Mouse (Mus musculus): Measurements from ENCODE around the gene Ddb2. TPM values are rescaled to one million over a fixed set of nuclear protein-coding genes. Genes with fewer than 3 reads are reported as not detected.

Ddb2 gene
- polyA plus RNA-seq, 1 experiment from 2014 or later = 5.5 TPM

DNA sequence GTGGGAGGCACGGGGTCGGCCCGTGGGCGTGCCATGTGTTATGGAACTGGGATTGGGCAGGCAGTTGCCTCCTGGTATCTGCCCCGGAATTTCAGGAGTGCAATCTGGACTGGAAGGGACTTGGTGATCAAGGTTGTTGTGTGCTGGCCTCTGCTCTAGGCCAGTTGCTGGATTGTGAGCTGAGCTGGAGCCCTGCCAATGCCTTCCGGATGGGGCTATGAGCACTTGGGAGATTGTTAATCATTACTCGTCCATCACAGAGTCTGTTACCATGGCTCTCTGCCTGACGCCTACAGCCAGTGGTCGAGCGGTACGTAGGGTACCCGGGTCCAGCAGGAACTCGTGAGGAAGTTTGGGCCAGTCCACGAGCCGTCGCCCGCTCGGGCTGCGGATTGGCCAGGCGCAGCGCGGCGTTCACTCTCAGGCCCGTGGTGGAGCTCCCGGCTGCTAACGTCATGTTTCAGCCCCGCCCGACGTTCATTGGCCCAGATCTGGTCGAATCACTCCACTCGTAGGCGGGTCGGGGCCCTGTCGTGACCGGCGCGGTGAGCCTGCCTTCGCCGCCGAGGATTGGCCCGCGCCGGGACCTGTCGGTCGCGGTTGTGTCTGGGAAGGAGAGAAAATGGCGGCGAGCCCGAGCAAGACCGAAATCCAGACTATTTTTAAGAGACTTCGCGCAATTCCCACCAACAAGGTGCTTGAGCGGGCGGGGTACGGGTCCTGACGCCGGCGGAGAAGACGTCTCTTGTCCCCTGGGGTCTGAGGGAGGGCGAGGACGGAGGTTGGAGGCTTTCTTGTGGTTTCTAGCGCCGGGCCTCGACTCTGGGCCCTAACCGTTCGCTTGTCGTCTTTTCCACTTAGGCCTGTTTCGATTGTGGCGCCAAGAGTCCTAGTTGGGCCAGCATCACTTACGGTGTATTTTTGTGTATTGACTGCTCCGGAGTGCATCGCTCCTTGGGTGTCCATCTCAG is 28.2 kb upstream of the Ddb2 start, which contains the start of gene Arfgap2:
Gene Arfgap2 (plus strand): TSS at position 264 of the 971 bp plus-strand sequence.
- Histone ChIP-seq H3K4me3 (replicated peaks) (peak within 1 kb of the TSS; percentile 93), H3K9me3 (replicated peaks) (no peaks in the 10 kb centered on the region), H3K9ac (peak within 1 kb of the TSS; percentile 95), H3K4me2 (peak within 1 kb of the TSS; percentile 87), H3K27ac (peak within 1 kb of the TSS; percentile 95), H3K27me3 (peaks cover 4% of the 10 kb centered on the region; the same call in 1 of the 2 replicates), H3K36me3 (peaks cover 49% of the 10 kb centered on the region), H3K4me1 (replicated peaks) (peaks cover 46% of the 10 kb centered on the region)
- ATAC-seq (ENCODE audit: low read depth) = peak; percentile 97
- WGBS (ENCODE audit: insufficient replicate concordance) = 3% methylated on average over 72 of the region's 72 CpGs
- DNase-seq = peak; percentile 97

GRCm38 (mm10) chr2:91263692-91264660 is 27.2 kb upstream of the Ddb2 start:
- peak overlapping the region; percentile 74 for H3K9ac ChIP-seq
- H3K9me3 ChIP-seq (replicated peaks) = no peaks in the 10 kb centered on the region
- H3K4me1 ChIP-seq (replicated peaks) = peaks cover 37% of the 10 kb centered on the region
- peaks cover 39% of the 10 kb centered on the region for H3K36me3 ChIP-seq
- H3K4me2 ChIP-seq = peak overlapping the region; percentile 77
- H3K4me3 ChIP-seq (replicated peaks) = peak overlapping the region; percentile 93
- peaks cover 14% of the 10 kb centered on the region for H3K27me3 ChIP-seq
- ATAC-seq (ENCODE audit: low read depth) (no peak), DNase-seq (no peak)
- 82% methylated on average over 17 of the region's 17 CpGs for WGBS (ENCODE audit: insufficient replicate concordance)
- peak overlapping the region; percentile 80 for H3K27ac ChIP-seq

DNA sequence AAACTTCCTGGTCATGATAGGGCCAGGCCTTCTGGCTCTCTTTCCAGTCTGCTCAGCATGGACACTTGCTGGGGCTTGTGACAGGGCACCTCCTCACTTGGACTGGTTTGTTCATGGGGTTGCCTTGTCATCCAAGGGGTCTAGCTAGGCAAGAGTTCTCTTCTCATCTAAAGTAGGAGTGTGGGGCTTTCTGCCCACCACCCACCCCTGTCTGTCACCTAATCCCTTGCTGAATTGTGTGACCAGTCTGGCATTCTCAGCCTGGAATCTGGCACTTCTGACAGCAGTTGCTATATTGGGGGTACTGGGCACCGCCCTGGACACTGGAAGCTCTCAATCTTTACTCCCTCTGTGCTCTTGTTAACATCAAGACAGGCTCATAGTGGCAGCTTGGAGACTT is 22.7 kb upstream of the Ddb2 start:
- peaks cover 12% of the 10 kb centered on the region for H3K36me3 ChIP-seq
- H3K4me3 ChIP-seq (replicated peaks) = no peak overlapping the region
- WGBS (ENCODE audit: insufficient replicate concordance) = 81% methylated on average over 1 of the region's 1 CpGs
- DNase-seq (no peak), ATAC-seq (ENCODE audit: low read depth) (no peak)
- H3K4me1 ChIP-seq (replicated peaks) = peaks cover 31% of the 10 kb centered on the region
- H3K4me2 ChIP-seq = no peak overlapping the region
- H3K9me3 ChIP-seq (replicated peaks) = no peaks in the 10 kb centered on the region
- no peak overlapping the region for H3K9ac ChIP-seq
- H3K27me3 ChIP-seq = peaks cover 59% of the 10 kb centered on the region
- no peak overlapping the region for H3K27ac ChIP-seq

DNA sequence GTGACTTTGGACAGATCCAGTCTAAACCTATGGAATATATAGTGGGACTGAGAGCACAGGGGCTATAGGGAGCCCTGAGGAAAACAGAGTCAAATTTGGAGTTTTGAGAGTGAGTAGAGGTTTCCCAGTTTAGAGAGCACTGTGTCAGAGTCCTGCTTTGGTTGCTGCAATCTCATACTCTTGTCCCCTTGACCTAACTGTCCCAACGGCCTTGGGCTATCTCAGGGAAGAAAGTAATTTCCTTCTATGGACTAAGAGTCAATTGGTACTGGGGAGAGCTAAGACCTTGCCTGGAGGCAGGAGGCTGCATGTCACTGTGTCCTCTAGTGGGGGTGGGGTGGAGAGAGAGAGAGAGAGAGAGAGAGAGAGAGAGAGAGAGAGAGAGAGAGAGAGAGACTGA is 22.0 kb upstream of the Ddb2 start:
- H3K9ac ChIP-seq = no peak overlapping the region
- H3K27me3 ChIP-seq = peaks cover 66% of the 10 kb centered on the region
- WGBS (ENCODE audit: insufficient replicate concordance) = 23% methylated on average over 1 of the region's 1 CpGs
- peak overlapping the region; percentile 56; the same call in 1 of the 2 replicates for H3K4me2 ChIP-seq
- peaks cover 24% of the 10 kb centered on the region for H3K4me1 ChIP-seq (replicated peaks)
- DNase-seq (no peak), ATAC-seq (ENCODE audit: low read depth) (no peak)
- H3K36me3 ChIP-seq = peaks cover 12% of the 10 kb centered on the region
- H3K9me3 ChIP-seq (replicated peaks) = no peaks in the 10 kb centered on the region
- H3K4me3 ChIP-seq (replicated peaks) = no peak overlapping the region
- no peak overlapping the region for H3K27ac ChIP-seq

DNA sequence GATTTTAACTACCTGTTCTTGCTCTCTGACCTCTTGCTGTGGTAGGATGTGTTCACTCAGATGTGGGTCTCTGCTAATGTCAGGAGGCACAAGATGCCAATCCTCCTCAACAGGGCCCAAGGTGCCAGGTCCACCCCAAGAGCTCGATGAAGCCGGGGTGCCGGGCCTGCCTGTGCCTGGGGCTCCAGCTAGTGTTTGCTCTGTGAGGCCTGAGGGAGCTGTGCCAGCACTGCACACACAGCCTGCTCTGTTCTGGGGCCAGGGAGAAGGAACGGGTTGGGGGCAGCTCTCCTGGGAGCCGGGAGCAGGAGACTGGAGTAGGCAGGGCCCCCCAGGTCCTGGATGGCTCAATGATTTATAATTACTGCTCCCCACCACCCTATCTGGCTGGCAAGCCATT is 21.3 kb upstream of the Ddb2 start:
- 68% methylated on average over 5 of the region's 5 CpGs for WGBS (ENCODE audit: insufficient replicate concordance)
- Histone ChIP-seq H3K36me3 (peaks cover 12% of the 10 kb centered on the region), H3K4me1 (replicated peaks) (peaks cover 21% of the 10 kb centered on the region), H3K4me2 (peak overlapping the region; percentile 56), H3K9me3 (replicated peaks) (no peaks in the 10 kb centered on the region), H3K27ac (0 out of 2 replicates have a peak overlapping the region, but pooled peaks have one; percentile 9), H3K9ac (peak overlapping the region; percentile 37), H3K4me3 (replicated peaks) (peak overlapping the region; percentile 50), H3K27me3 (peaks cover 73% of the 10 kb centered on the region)
- ATAC-seq (ENCODE audit: low read depth) = no peak
- no peak for DNase-seq

DNA sequence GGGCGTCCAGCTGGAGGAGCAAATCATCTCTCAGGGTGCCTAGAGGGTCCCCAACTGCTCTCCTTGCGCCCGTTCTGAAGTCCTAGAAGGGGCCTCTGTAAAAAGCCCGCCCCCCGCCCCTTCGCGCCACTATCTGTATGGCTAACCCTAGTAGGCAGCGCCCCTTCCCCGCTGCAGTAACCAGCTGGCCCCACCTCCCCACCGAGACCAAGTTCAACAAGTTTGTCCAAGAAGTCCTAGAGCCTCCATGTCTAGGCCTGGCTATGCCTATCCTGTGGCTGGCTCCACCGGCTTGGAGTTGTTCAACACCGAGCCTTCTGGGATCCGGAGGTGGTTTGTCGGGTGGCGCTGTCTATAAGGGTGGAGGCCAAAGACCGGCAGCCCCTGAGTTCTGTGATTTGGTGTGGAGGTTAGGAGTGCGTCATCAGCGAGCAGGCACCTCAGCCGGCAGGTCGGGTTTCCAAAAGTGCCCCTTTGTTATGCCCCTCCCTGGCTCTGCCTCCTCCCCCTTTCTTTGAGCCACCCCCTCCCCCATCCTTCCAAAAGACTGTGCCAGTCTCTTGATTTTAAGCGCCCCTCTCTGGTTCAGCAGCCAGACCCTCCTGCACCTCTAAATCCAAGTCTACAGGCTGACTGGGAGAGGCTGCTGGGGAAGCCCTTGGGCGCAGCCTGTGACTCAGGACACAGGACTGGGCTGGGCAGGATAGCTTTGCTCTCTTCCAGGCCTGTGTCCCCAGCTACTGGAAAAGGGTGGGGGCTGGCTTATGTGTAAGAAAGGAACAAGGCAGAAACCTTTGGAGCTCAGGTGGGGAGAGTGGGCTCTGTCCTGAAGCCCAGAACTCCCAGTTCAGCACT is 20.6 kb upstream of the Ddb2 start:
- Histone ChIP-seq H3K27ac (peak overlapping the region; percentile 16; the same call in 1 of the 2 replicates), H3K4me3 (replicated peaks) (peak overlapping the region; percentile 50), H3K4me2 (peak overlapping the region; percentile 56), H3K36me3 (0 out of 2 replicates have a peak, but pooled peaks cover 5% of the 10 kb centered on the region), H3K27me3 (peaks cover 80% of the 10 kb centered on the region), H3K9ac (peak overlapping the region; percentile 37), H3K4me1 (replicated peaks) (peaks cover 21% of the 10 kb centered on the region), H3K9me3 (replicated peaks) (no peaks in the 10 kb centered on the region)
- ATAC-seq (ENCODE audit: low read depth) = peak; percentile 49
- 7% methylated on average over 22 of the region's 22 CpGs for WGBS (ENCODE audit: insufficient replicate concordance)
- DNase-seq = no peak

DNA sequence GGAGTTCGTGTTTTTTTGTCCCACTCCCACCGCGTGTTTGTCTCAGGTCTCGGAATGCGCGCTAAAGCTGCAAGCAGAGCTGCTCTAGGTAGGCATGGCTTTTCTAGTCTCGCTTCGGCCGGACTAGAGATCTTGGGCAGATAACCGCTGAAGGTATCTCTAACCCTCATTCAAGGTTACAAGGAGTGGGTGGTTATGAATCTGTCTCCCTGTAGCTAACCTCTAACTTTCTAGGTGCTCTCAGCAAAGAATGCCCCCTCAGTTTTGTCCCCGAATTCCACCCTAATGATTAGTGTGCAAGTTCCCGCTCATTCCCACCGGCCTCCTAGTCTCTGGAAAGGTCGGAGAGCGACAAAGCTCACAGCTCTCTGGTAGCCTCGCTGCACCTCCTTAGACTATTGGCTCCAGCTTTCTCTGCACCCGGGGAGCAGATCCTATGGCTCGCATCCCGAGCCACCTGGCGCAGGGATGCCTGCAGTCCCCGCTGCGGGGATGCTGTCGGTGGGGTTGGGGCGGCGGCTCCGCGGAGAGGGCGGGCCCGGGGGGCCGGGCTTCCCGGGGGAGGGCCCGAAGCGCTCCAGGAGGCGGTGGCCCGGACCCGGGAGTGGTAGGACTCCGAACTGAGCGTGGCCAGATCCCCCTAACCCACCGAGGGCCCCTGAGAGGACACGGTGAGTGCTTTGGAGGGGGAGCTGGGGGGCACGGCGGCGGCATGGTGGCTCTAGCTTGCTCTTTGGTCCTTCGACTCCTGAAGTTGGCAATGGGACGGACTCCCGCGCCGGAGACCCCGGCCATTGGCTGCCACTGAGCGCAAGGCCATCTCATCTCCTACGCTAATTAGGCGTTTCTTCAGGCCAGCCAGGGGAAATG is 19.7 kb upstream of the Ddb2 start:
- ATAC-seq (ENCODE audit: low read depth) (peak; percentile 65), DNase-seq (no peak)
- no peaks in the 10 kb centered on the region for H3K9me3 ChIP-seq (replicated peaks)
- WGBS (ENCODE audit: insufficient replicate concordance) = under 1% methylated on average over 52 of the region's 52 CpGs
- 0 out of 2 replicates have a peak, but pooled peaks cover 1% of the 10 kb centered on the region for H3K36me3 ChIP-seq
- H3K9ac ChIP-seq = peak overlapping the region; percentile 37
- H3K4me3 ChIP-seq (replicated peaks) = peak overlapping the region; percentile 50
- H3K27ac ChIP-seq = no peak overlapping the region
- peak overlapping the region; percentile 56 for H3K4me2 ChIP-seq
- H3K27me3 ChIP-seq = peaks cover 89% of the 10 kb centered on the region
- H3K4me1 ChIP-seq (replicated peaks) = peaks cover 21% of the 10 kb centered on the region

GRCm38 (mm10) chr2:91255661-91256150 is 18.9 kb upstream of the Ddb2 start, which contains the start of gene Pacsin3:
TSS of gene Pacsin3 (plus strand) at chr2:91255954.
- DNase-seq (no peak), ATAC-seq (ENCODE audit: low read depth) (no peak)
- 3% methylated on average over 27 of the region's 27 CpGs for WGBS (ENCODE audit: insufficient replicate concordance)
- H3K36me3 ChIP-seq = no peaks in the 10 kb centered on the region
- H3K27me3 ChIP-seq = peaks cover 90% of the 10 kb centered on the region
- peak within 1 kb of the TSS; percentile 56 for H3K4me2 ChIP-seq
- H3K4me3 ChIP-seq (replicated peaks) = peak within 1 kb of the TSS; percentile 50
- no peak within 1 kb of the TSS for H3K27ac ChIP-seq
- peak within 1 kb of the TSS; percentile 41 for H3K9ac ChIP-seq
- H3K4me1 ChIP-seq (replicated peaks) = peaks cover 21% of the 10 kb centered on the region
- H3K9me3 ChIP-seq (replicated peaks) = no peaks in the 10 kb centered on the region

- Histone ChIP-seq H3K27me3 (peaks cover 84% of the 10 kb centered on the region), H3K4me3 (replicated peaks) (no peak overlapping the region), H3K9ac (no peak overlapping the region), H3K4me2 (no peak overlapping the region), H3K27ac (no peak overlapping the region), H3K9me3 (replicated peaks) (no peaks in the 10 kb centered on the region), H3K4me1 (replicated peaks) (peaks cover 21% of the 10 kb centered on the region), H3K36me3 (no peaks in the 10 kb centered on the region)
- DNase-seq = no peak
- no peak for ATAC-seq (ENCODE audit: low read depth)
- WGBS (ENCODE audit: insufficient replicate concordance) = 36% methylated on average over 8 of the region's 8 CpGs
Observed at GRCm38 (mm10) chr2:91254725-91255380, 18.1 kb upstream of the Ddb2 start.
